Mouse (Mus musculus) layer of hippocampus, adult 9-10 months (tissue): ENCODE data around the gene Rassf8.

Experiments used
- DNase-seq: peaks from one replicate; pipeline ENCODE4 v3.0.0; 2022; ENCODE audit warnings: low spot score

The Rassf8 gene

DNA sequence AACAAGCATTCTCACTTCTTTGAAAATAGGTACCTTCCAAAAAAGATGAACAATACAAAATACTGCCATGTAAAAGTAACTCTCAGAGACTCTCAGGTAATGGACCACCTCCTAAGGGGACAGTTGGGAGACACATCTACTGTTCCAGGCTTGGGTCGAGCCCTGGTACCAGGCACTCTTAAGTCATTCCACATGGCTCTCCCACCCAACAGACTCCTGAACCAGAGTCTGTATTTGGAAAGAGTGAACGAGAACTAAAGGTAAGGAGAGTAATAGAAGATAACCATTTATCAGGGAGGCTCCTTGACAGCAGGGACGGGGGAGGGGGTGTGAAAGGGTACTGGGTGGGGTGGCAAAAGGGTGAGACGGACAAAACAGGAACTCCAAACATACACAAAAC, 115.8 kb downstream of the Rassf8 start:
- DNase-seq, result no peak

- DNase-seq, result no peak
These were observed 116.2 kb downstream of the Rassf8 start for GRCm38 (mm10) chr6:145862739-145863064.

DNA sequence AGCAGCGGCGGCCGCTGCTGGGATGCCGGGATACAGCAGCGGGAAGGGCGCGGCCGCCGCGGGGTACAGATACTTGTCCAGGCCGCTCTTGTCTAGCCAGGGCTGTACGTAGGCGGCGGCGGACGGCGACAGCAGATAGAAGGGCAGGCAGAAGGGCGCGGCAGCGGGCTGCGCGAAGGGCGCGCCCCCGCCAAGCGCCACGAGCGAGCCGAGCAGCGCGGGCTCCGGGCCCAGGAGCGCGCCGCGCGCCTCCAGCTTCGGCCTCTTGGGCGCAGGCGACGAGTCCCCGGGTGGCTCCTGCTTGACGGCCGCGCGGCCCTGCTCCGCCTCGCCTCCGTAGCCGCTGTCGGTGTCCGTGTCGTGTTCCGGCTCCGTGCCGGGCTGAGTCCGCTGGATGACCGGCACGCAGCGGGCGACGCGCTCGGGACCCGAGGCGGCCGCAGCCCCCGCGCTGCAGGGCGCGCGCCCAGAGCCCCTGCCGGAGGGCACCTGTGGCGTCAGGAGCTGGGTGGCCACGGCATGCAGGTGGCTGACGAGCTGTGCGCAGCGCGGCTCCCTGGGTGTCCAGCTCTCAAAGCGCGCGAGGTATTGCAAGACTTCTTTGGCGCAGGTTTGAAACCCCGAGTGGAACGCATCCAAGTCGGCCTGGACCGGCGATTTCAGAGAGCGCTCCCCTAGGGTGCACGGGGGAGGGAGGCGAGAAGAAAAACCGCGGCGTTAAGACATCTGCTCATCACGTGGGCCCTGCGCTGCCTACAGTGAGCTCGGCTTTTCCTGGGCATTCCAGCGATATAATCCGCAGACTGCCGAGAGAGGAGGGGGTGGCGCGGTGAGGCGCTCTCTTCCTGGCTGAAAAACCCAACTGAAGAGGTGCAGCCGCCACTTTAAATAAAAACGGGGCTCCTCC, 116.8 kb downstream of the Rassf8 start:
- peak; percentile 66 for DNase-seq

GRCm38 (mm10) chr6:145864171-145864570, 117.6 kb downstream of the Rassf8 start:
- DNase-seq, result no peak

DNA sequence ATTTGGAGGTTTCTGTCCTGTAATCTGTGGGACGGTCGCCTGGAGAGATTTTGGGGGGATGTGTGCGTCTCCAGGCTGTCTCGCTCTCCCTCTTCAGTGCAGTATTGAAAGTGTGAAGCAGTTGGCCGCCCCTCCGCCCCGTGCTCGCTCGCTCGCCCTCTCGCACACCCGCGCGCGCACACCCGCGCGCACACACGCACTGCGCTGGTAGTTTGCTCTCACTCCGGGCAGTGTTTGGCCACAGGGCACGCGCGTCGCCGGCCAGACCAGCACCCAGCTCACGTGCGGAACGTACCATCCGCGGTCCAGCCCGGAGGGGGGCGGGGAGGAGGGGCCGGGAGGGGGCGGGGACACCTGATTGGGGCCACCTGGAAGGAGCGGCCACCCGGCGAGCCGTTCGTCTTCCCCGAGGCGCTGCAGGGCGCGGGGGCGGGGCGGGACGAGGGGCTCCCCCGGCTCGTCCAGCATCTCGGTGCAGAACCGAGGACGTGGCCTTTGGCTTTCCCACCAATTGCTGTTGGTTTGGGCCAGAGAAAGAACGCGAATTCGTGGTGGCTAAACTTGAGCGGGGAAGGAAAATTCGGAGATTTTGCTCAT, 118.8 kb downstream of the Rassf8 start, which contains the start of gene Bhlhe41:
Bhlhe41 (minus strand) TSS at position 270 of the 597 bp plus-strand sequence.
- DNase-seq, result no peak

- peak; percentile 68 for DNase-seq
These were observed 119.6 kb downstream of the Rassf8 start for GRCm38 (mm10) chr6:145865886-145866851.

DNA sequence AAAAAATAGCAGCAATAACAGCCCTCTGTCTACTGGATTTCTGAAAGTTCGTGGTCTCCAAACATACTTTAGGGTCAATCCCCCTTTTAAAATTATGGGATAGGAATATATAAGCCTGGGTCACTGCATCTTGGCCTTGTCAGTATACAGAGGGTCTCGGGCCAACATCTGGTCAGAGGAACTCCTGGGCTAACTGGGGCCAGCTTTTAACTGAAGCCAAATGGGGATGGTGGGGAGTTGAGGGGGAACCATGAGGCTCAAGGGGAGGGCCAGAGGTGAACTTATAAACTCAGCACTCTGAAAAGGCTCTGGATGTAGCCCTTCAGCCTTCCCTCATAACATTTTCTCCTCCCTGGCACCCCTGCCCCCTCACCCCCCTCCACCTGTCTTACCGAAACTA, 120.6 kb downstream of the Rassf8 start:
- no peak for DNase-seq
